Mouse (Mus musculus) cerebellum, postnatal 10 days (tissue): ENCODE measurements around the gene Olfr1290.

ENCODE experiments used
- DNase-seq, 2 experiments: peaks; one replicate each; pipeline ENCODE4 v3.0.0; 2021; ENCODE audit warnings: mixed read lengths in 2 of 2

Gene Olfr1290

DNA sequence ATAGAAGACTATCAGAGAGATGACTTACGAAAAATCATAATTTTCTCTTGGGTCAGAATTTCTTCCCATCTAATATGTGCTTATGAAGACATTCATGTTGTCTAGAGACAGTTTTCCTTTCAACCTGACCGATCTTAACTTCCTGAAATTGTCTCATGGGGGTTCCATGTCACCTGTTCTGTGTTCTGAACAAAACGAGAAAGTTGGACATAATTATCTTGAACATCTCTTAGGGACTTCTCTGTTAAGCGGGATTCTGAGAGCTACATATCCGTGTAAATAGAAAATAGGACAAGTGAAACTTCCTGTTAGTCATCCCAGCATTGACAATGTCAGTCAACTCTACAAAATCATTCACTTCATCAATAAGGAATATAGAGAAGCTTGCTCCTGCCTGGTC lies at the start of gene Olfr1290:
Gene Olfr1290, minus strand, starts transcription at position 101 of the 400 bp plus-strand sequence.
- no peak for DNase-seq

DNA sequence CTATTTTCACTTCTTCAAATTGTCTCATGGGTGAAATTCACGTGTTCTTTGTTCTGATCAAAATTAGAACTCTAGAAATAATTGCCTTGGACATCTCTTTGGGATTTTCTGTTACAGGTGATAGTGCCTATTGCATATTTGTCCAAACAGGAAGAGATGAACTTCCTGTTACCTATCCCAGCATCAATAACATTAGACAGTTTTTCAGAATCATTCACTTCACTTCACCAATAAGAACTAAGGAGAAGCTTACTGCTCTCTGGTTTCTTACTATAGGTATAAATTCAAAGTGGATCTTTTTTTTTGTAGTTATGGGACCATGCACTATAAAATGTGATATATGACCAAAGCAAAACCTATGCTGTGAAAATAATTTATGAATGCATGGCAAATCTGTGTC lies 46.6 kb upstream of the Olfr1290 start, which contains the start of gene Olfr1294:
Gene Olfr1294, minus strand, starts transcription at position 101 of the 400 bp plus-strand sequence.
- no peak for DNase-seq

DNA sequence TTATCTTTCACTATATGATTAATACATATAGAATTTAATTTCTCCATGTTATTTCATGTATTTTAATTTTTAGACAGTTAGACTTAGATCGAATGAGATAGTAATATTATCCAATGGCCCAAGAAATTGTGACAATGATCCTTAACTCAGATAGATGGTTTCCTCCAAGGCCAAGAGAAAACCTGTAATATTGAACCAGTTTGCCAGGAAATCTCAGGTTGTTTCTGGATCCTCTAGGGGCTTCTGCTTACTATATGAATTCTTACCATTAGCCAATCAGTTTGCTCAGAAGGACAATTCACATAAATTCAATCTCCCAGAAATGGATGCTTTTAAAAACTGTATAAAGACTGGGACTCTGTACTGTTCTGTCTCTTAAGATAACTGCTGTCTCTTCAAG lies 31.3 kb upstream of the Olfr1290 start, which contains the start of gene Olfr1293-ps:
Gene Olfr1293-ps, plus strand, starts transcription at position 301 of the 400 bp plus-strand sequence.
- DNase-seq: no peak

DNA sequence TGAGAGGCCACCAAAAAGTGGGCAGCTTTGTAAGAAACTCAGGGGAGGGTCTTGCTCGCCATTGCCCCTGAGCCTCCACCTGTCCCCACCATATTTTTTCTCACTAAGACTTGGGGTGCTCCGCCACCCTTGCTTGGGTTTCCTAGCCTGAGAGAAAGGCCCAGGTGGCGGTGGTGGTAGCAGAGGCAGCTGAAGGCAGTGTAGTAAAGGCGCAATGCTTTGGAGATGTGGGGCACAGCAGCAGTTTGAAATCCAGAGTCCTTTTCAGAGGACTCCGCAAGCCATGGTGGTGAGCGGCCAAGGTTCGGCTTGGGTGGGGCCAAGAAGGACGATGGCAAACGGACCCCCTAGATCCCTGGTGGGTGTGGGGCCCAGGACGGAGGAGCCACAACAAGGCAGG lies 23.8 kb upstream of the Olfr1290 start:
- DNase-seq: no peak

DNA sequence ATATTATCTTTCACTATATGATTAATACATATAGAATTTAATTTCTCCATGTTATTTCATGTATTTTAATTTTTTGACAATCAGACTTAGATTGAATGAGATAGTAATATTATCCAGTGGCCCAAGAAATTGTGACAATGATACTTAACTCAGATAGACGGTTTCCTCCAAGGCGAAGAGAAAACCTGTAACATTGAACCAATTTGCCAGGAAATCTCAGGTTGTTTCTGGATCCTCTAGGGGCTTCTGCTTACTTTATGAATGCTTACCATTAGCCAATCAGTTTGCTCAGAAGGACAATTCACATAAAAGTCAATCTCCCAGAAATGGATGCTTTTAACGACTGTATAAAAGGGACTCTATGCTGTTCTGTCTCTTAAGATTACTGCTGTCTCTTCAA lies 3.3 kb upstream of the Olfr1290 start, which contains the start of gene Olfr1291-ps1:
Gene Olfr1291-ps1, plus strand, starts transcription at position 301 of the 400 bp plus-strand sequence.
- DNase-seq: no peak

DNA sequence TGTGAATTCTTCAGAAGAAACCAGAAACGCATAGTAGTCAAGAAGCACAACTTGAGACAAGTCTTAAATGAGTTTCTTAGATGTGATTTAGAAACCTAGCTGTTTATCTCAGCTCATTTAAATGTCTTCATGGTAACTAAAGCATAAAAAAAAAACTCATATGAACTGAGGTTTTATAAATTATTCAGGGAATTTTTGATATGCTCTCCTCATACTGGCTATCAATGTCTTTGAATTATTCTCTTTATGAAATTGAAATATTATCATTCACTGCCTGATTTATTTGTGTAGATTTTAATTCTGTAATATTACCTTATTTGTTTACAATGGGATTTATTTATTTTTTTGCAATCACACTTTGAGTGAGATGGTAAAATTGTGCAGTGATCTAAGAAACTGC lies 13.1 kb downstream of the Olfr1290 start, which contains the start of gene Olfr1289:
Gene Olfr1289, plus strand, starts transcription at position 301 of the 400 bp plus-strand sequence.
- no peak for DNase-seq

DNA sequence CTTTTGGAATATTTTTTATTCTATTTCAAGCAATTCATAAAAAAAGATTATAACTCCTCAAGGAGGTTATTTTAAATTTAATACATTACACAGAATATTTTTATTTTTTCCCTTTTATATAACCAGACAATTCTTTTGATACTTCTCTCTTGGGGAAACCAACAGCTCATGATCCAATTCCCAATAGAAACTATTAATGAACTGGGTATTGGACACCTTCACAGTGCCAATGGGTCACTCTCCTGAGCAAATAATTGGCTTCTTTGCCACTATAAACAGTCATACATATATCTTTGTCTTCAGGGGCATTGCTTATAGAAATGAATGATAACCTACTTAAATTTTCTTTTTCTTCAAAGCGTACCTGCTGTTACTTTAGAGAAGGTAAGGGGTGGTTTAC lies 19.8 kb downstream of the Olfr1290 start, which contains the start of gene Olfr1288:
Gene Olfr1288, plus strand, starts transcription at position 301 of the 400 bp plus-strand sequence.
- DNase-seq: no peak

DNA sequence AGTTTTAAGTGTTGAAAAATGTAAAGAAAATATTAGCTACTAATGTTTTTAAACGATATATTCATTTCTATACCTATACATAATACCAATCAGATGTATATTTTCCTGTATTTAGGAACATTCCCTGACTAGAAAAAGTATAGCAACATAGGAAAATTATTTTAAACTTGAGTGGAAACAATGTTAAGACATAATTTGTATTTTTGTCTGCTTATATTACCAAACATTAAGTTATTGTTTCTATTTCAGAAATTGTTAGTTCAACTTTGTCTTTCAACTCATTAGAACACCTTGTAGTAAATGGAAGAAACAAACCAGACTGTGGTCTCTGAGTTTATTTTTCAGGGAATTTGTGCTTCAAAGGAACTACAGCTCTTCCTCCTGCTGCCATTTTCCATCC lies 44.8 kb downstream of the Olfr1290 start, which contains the start of gene Olfr1287:
Gene Olfr1287, plus strand, starts transcription at position 301 of the 400 bp plus-strand sequence.
- DNase-seq: no peak
